ENCODE assay signal across 8 mouse cellular contexts in the genomic region with DNA sequence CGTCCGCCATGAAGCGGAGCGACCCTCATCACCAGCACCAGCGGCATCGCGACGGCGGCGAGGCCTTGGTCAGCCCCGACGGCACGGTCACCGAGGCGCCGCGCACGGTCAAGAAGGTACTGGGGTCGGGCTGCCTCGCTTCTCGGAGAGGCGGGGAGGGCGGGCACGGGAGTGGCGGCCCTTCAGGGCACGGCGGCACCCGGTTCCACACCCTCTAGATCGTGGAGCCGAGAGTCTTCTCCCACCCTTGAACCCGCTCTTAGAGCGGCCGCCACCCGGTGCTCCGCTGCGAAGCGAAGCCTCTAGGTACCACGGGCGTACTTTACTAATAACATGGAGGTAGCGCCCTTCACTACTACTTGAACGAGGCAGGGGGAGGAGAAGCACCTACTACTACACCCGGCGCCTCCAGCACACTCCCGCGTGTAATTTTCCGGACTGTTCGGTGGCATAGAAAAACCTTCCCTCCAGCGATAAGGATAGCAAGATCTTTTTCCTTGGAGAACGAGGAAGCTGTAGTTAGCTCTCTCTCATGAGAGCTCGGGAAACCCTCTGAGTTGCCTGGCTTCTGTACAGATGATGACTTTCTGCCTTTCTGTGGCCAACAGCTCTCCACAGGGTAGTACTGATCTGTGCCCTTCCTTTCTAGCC. TPM values are rescaled to one million over a fixed set of nuclear protein-coding genes. Genes with fewer than 3 reads are reported as not detected.
DNase-seq lines count a peak whose midpoint lies in the region; ATAC-seq and TF ChIP-seq lines count a peak whose summit lies in the region.

No protein-coding gene starts in this region.

- peak; percentile 37 for ATAC-seq in intestine, postnatal 0 days
- ATAC-seq in neural tube, embryonic 13.5 days (ENCODE audit: low read depth) = peak; percentile 69

- H3K9ac ChIP-seq in intestine, postnatal 0 days (ENCODE audit: low read depth, low read length) = peak overlapping the region; percentile 86
- H3K9ac ChIP-seq in neural tube, embryonic 13.5 days = peak overlapping the region; percentile 88

- H3K4me1 ChIP-seq in thymus, adult 2 months (replicated peaks; ENCODE audit: control insufficient read depth, insufficient read depth, low read length) = 0 out of 2 replicates have a peak, but pooled peaks cover 2% of the 10 kb centered on the region
- peaks cover 27% of the 10 kb centered on the region for H3K4me1 ChIP-seq in bone marrow macrophage, adult 2 months (ENCODE audit: control insufficient read depth, insufficient read depth, low read length)
- H3K4me1 ChIP-seq in intestine, postnatal 0 days (replicated peaks; ENCODE audit: control insufficient read depth, insufficient read depth, low read length) = peaks cover 6% of the 10 kb centered on the region; the same call in 1 of the 2 replicates
- H3K4me1 ChIP-seq in lung, adult 2 months (ENCODE audit: control insufficient read depth, insufficient read depth, low read length) = peaks cover 5% of the 10 kb centered on the region; the same call in 1 of the 2 replicates
- peaks cover 24% of the 10 kb centered on the region for H3K4me1 ChIP-seq in neural tube, embryonic 13.5 days (replicated peaks)

- H3K27ac ChIP-seq in thymus, adult 2 months (ENCODE audit: control insufficient read depth, insufficient read depth, low read length) = peak overlapping the region; percentile 21
- 0 out of 2 replicates have a peak overlapping the region, but pooled peaks have one; percentile 16 for H3K27ac ChIP-seq in bone marrow macrophage, adult 2 months (ENCODE audit: insufficient read depth, low read depth, low read length)
- H3K27ac ChIP-seq in intestine, postnatal 0 days (ENCODE audit: low read depth, low read length) = peak overlapping the region; percentile 85
- H3K27ac ChIP-seq in neural tube, embryonic 13.5 days (replicated peaks) = peak overlapping the region; percentile 95

- under 1% methylated on average over 50 of the region's 50 CpGs for WGBS in thymus, adult 2 months
- 0% methylated on average over 47 of the region's 50 CpGs for whole genome bisulfite sequencing in intestine, postnatal 0 days
- 0% methylated on average over 47 of the region's 50 CpGs for WGBS in lung, adult 2 months
- under 1% methylated on average over 50 of the region's 50 CpGs for WGBS in neural tube, embryonic 13.5 days

- peak overlapping the region; percentile 83 for H3K4me2 ChIP-seq in intestine, postnatal 0 days (replicated peaks; ENCODE audit: low read depth)
- H3K4me2 ChIP-seq in neural tube, embryonic 13.5 days = peak overlapping the region; percentile 65

- no peaks in the 10 kb centered on the region for H3K27me3 ChIP-seq in thymus, adult 2 months (ENCODE audit: control insufficient read depth, insufficient read depth, low read length)
- H3K27me3 ChIP-seq in intestine, postnatal 0 days (replicated peaks; ENCODE audit: control insufficient read depth, insufficient read depth, low read length) = no peaks in the 10 kb centered on the region
- no peaks in the 10 kb centered on the region for H3K27me3 ChIP-seq in neural tube, embryonic 13.5 days

- H3K36me3 ChIP-seq in thymus, adult 2 months (ENCODE audit: control insufficient read depth, insufficient read depth, low read length) = no peaks in the 10 kb centered on the region
- H3K36me3 ChIP-seq in intestine, postnatal 0 days (ENCODE audit: control insufficient read depth, insufficient read depth) = no peaks in the 10 kb centered on the region
- no peaks in the 10 kb centered on the region for H3K36me3 ChIP-seq in neural tube, embryonic 13.5 days

- no peak for TF ChIP-seq POLR2A in thymus, adult 2 months (IDR thresholded peaks at IDR 0.05; ENCODE audit: control insufficient read depth, extremely low read depth, insufficient read depth, low read length, poor library complexity)
- no peak for TF ChIP-seq POLR2A in bone marrow macrophage, adult 2 months (IDR thresholded peaks at IDR 0.05; ENCODE audit: borderline replicate concordance, low read depth, low read length)
- no peak for TF ChIP-seq POLR2A in lung, adult 2 months (IDR thresholded peaks at IDR 0.05; ENCODE audit: borderline replicate concordance, extremely low read depth, low read depth, low read length)

- peak overlapping the region; percentile 70 for H3K4me3 ChIP-seq in thymus, adult 2 months (ENCODE audit: control insufficient read depth, insufficient read depth, low read length)
- H3K4me3 ChIP-seq in bone marrow macrophage, adult 2 months (ENCODE audit: insufficient read depth, low read length) = peak overlapping the region; percentile 88
- peak overlapping the region; percentile 93 for H3K4me3 ChIP-seq in intestine, postnatal 0 days (ENCODE audit: low read depth, low read length)
- peak overlapping the region; percentile 84 for H3K4me3 ChIP-seq in lung, adult 2 months (replicated peaks; ENCODE audit: extremely low read depth, low read depth, low read length)
- H3K4me3 ChIP-seq in neural tube, embryonic 13.5 days = peak overlapping the region; percentile 86

- DNase-seq in thymus, adult 2 months = no peak
- no peak for DNase-seq in thymus, postnatal 36 days
- DNase-seq in forelimb bud, embryonic 11.5 days (ENCODE audit: low read depth, low spot score) = peak; percentile 25
- peak; percentile 57 for DNase-seq in lung, adult 2 months
- no peak for DNase-seq in thymus, postnatal 25 days

- peak; percentile 9; the same call in 1 of the 2 replicates for TF ChIP-seq CTCF in thymus, adult 2 months (IDR thresholded peaks at IDR 0.05; ENCODE audit: borderline replicate concordance, control insufficient read depth, extremely low read depth, insufficient read depth, low read length, poor library complexity)
- no peak for TF ChIP-seq CTCF in bone marrow macrophage, adult 2 months (IDR thresholded peaks at IDR 0.05; ENCODE audit: low read depth, low read length)
- no peak for TF ChIP-seq CTCF in intestine, postnatal 0 days (IDR thresholded peaks at IDR 0.05; ENCODE audit: low read depth)
- TF ChIP-seq CTCF in lung, adult 2 months (IDR thresholded peaks at IDR 0.05; ENCODE audit: insufficient read depth, low read length) = no peak

- H3K9me3 ChIP-seq in intestine, postnatal 0 days (ENCODE audit: control insufficient read depth) = no peaks in the 10 kb centered on the region
- H3K9me3 ChIP-seq in neural tube, embryonic 13.5 days = no peaks in the 10 kb centered on the region

RNA-seq across cellular contexts. Expression of gene Ahcyl2, which starts 1.1 kb away (rescaled TPM):
- 35.3 and 44.1 TPM in 2 replicates for polyA plus RNA-seq in thymus, adult 2 months (2012; rRNA removed)
- polyA plus RNA-seq in bone marrow macrophage, adult 2 months (2012; ENCODE audit: insufficient read depth, insufficient read length, missing spikeins) = 30.6 and 37.8 TPM in 2 replicates
- 74.7 and 83.6 TPM in 2 replicates for polyA plus RNA-seq in intestine, postnatal 0 days (2015; fragmentation: Nextera tagmentation; extraction: Ambion mirVana)
- 53.5 and 69.7 TPM in 2 replicates for polyA plus RNA-seq in lung, adult 2 months (2012; rRNA removed)
- 17.2 and 17.3 TPM in 2 replicates for polyA plus RNA-seq in neural tube, embryonic 13.5 days (2015; fragmentation: Nextera tagmentation; extraction: Ambion mirVana)

RNA-seq across cellular contexts. Expression of gene Smo, which starts 33.6 kb away (rescaled TPM):
- polyA plus RNA-seq in thymus, adult 2 months (2012; rRNA removed) = 48.9 and 51.4 TPM in 2 replicates
- not detected in 2 replicates for polyA plus RNA-seq in bone marrow macrophage, adult 2 months (2012; ENCODE audit: insufficient read depth, insufficient read length, missing spikeins)
- polyA plus RNA-seq in intestine, postnatal 0 days (2015; fragmentation: Nextera tagmentation; extraction: Ambion mirVana) = 7.1 and 7.4 TPM in 2 replicates
- polyA plus RNA-seq in lung, adult 2 months (2012; rRNA removed) = 36.3 and 41.2 TPM in 2 replicates
- polyA plus RNA-seq in neural tube, embryonic 13.5 days (2015; fragmentation: Nextera tagmentation; extraction: Ambion mirVana) = 16.1 and 16.4 TPM in 2 replicates

Comparison
In these comparisons a context has a peak if more than half of its experiments do, and no peak if none do; other contexts are left out.
1. DNase-seq: peak in forelimb bud, embryonic 11.5 days (single experiment) and lung, adult 2 months (single experiment); none in thymus, adult 2 months (single experiment), thymus, postnatal 36 days (0 of 2) and thymus, postnatal 25 days (single experiment).
2. H3K27ac ChIP-seq: peak in every context shown above with its lines; median percentile 95 in neural tube, embryonic 13.5 days; 85 in intestine, postnatal 0 days; 21 in thymus, adult 2 months; 16 in bone marrow macrophage, adult 2 months.
3. Peak in every context shown above with its lines, with median percentiles within 50 percentile points of each other: H3K4me3 ChIP-seq.